Mouse (Mus musculus) brain, adult 2 months (tissue): Measurements from ENCODE around the gene Rtp2.
A peak's percentile ranks its signal among the peaks of the same experiment; 100 is the strongest.

Source experiments
- DNase-seq: peaks from one replicate; pipeline ENCODE4 v3.0.0; 2011; ENCODE audit warnings: low read depth, low spot score

Rtp2 gene

GRCm38 (mm10) chr16:23932294-23932693 lies at the start of gene Rtp2:
TSS of gene Rtp2 (minus strand) at chr16:23932394.
- DNase-seq, result no peak

- DNase-seq, result peak; percentile 31
Measured at GRCm38 (mm10) chr16:23980991-23981720, 49.0 kb upstream of the Rtp2 start.

GRCm38 (mm10) chr16:23980201-23980870 lies 48.1 kb upstream of the Rtp2 start:
- DNase-seq, result peak; percentile 47

- DNase-seq, result no peak
Measured at GRCm38 (mm10) chr16:23979446-23979845, 47.3 kb upstream of the Rtp2 start.

GRCm38 (mm10) chr16:23978495-23978894 lies 46.3 kb upstream of the Rtp2 start:
- peak; percentile 75 for DNase-seq

GRCm38 (mm10) chr16:23977732-23978131 lies 45.5 kb upstream of the Rtp2 start:
- DNase-seq, result no peak

GRCm38 (mm10) chr16:23976196-23976595 lies 44.0 kb upstream of the Rtp2 start:
- DNase-seq, result no peak

GRCm38 (mm10) chr16:23973635-23974367 lies 41.6 kb upstream of the Rtp2 start:
- DNase-seq, result no peak

- no peak for DNase-seq
Measured at GRCm38 (mm10) chr16:23972901-23973300, 40.7 kb upstream of the Rtp2 start.

GRCm38 (mm10) chr16:23972126-23972740 lies 40.0 kb upstream of the Rtp2 start:
- no peak for DNase-seq

GRCm38 (mm10) chr16:23969919-23970318 lies 37.7 kb upstream of the Rtp2 start:
- peak; percentile 39 for DNase-seq

GRCm38 (mm10) chr16:23968888-23969287 lies 36.7 kb upstream of the Rtp2 start:
- no peak for DNase-seq

GRCm38 (mm10) chr16:23967301-23967700 lies 35.1 kb upstream of the Rtp2 start:
- DNase-seq, result peak; percentile 33

GRCm38 (mm10) chr16:23966066-23966465 lies 33.9 kb upstream of the Rtp2 start:
- DNase-seq, result no peak

- no peak for DNase-seq
Measured at GRCm38 (mm10) chr16:23964706-23965367, 32.6 kb upstream of the Rtp2 start.

- DNase-seq, result peak; percentile 22
Measured at GRCm38 (mm10) chr16:23963896-23964668, 31.9 kb upstream of the Rtp2 start.

- peak; percentile 40 for DNase-seq
Measured at GRCm38 (mm10) chr16:23962401-23962800, 30.2 kb upstream of the Rtp2 start.

- DNase-seq, result no peak
Measured at GRCm38 (mm10) chr16:23958938-23959337, 26.7 kb upstream of the Rtp2 start.

GRCm38 (mm10) chr16:23953959-23954260 lies 21.7 kb upstream of the Rtp2 start:
- DNase-seq, result no peak

GRCm38 (mm10) chr16:23953189-23953958 lies 21.2 kb upstream of the Rtp2 start:
- peak; percentile 72 for DNase-seq
